Mouse (Mus musculus): ENCODE measurements around the gene Cxcl14. TPM values are rescaled to one million over a fixed set of nuclear protein-coding genes. Genes with fewer than 3 reads are reported as not detected.

The Cxcl14 gene
- polyA plus RNA-seq, 1 experiment from 2014 or later, result 0.59 TPM

DNA sequence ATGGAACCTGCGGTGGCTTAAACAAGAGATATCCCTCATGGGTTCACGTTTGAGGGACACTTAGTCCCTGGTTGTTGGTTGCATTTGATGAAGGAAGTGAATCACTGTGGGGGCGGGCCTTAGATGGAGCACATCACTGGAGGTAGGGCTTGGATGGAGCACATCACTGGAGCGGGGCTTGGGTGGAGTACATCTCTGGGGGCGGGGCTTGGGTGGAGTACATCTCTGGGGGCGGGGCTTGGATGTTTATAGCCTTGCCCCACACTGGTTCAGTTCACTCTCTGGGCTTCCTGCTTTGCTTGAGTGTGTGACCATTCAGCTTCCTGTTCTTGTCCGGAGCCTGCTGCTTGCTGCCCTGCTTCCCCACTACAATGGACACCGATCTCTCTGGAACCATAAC is 37.9 kb upstream of the Cxcl14 start:
- Histone ChIP-seq H3K27ac (replicated peaks in 1 of 2; ENCODE audit: control insufficient read depth in 1 of 2, insufficient read depth in 1 of 2, low read depth in 2 of 2, low read length in 2 of 2) (no peak overlapping the region), H3K4me2 (ENCODE audit: low read length) (no peak overlapping the region), H3K27me3 (ENCODE audit: control insufficient read depth, insufficient read depth, low read length) (no peaks in the 10 kb centered on the region), H3K36me3 (ENCODE audit: control insufficient read depth, insufficient read depth, low read length) (no peaks in the 10 kb centered on the region), H3K9ac (ENCODE audit: low read length) (no peak overlapping the region), H3K4me3 (ENCODE audit: control insufficient read depth in 1 of 2, insufficient read depth in 1 of 2, low read depth in 1 of 2, low read length in 2 of 2) (no peak overlapping the region), H3K9me3 (ENCODE audit: control insufficient read depth, low read length) (no peaks in the 10 kb centered on the region), H3K4me1 (ENCODE audit: control insufficient read depth in 2 of 2, insufficient read depth in 2 of 2, low read length in 2 of 2) (peaks cover 7 to 15% of the 10 kb centered on the region in 2 experiments)
- WGBS, result 81% methylated on average over 8 of the region's 8 CpGs
- no peak for ATAC-seq (ENCODE audit: insufficient number of reproducible peaks, insufficient read depth, low FRiP score, low read depth)

DNA sequence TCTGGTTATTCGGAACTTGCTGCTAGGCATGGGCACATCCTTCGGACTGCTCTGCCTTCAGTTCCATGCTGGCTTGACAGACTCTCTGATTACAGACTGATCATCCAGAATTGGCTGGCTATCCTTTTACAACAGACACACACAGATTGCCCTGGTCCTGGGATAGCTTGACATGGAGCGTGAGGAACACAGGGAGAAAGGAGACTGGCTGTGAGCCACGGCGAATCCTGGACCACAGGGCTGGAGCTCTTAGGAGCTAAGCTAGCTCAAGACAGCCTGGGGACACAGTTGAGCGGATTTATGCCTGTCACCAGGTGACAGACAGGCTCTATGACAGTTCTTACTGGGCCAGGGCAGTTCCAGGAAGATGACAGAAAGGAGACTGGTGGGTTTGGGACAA is 36.0 kb upstream of the Cxcl14 start:
- H3K4me1 ChIP-seq (ENCODE audit: control insufficient read depth in 2 of 2, insufficient read depth in 2 of 2, low read length in 2 of 2), result peaks cover 5 to 11% of the 10 kb centered on the region in 2 experiments
- no peak for ATAC-seq (ENCODE audit: insufficient number of reproducible peaks, insufficient read depth, low FRiP score, low read depth)
- 70% methylated on average over 6 of the region's 6 CpGs for WGBS

DNA sequence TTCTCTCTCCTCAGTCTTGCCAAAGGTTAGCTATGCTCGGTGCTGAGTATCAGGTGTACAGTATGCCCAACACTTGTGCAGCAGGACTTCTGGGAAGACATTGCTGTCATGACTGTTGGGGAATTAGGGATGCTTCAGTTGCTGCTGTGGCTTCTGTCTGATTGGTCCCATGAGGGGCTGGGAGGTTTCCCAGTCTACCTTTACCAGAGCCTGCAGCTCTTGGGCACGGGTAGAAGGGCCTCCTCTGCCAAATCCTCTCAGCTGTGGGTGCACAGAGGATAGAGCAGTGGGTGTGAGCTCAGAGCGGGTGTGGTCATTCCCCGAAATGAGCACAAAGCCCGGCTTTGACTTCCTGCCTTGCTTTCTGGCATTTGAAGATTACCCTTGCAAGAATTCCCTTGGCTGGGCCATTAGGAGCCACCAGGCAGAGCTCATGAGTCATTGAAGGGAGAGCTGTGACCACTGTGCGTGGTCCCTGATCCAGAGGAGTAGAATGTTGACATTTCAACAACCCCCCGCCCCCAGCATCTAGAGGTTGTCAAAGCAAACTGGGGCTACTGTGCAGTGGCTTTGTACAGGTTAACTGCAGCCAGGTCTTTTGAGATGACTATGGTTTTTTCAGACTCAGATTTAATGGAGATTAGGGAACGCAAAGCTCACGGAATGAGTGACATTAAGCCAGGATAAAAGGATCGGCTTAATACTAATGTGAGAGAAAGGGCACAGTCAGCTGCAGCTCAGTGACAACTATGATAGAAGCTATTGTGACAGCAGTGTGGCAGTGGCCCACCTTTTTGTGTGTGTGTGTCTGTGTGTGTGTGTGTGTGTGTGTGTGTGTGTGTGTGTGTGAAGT is 34.5 kb upstream of the Cxcl14 start:
- H3K9me3 ChIP-seq (ENCODE audit: control insufficient read depth, low read length), result no peaks in the 10 kb centered on the region
- H3K36me3 ChIP-seq (ENCODE audit: control insufficient read depth, insufficient read depth, low read length), result no peaks in the 10 kb centered on the region
- H3K9ac ChIP-seq (ENCODE audit: low read length), result no peak overlapping the region
- no peak overlapping the region for H3K4me2 ChIP-seq (ENCODE audit: low read length)
- no peak overlapping the region for H3K4me3 ChIP-seq (ENCODE audit: control insufficient read depth in 1 of 2, insufficient read depth in 1 of 2, low read depth in 1 of 2, low read length in 2 of 2)
- H3K27me3 ChIP-seq (ENCODE audit: control insufficient read depth, insufficient read depth, low read length), result no peaks in the 10 kb centered on the region
- no peak for ATAC-seq (ENCODE audit: insufficient number of reproducible peaks, insufficient read depth, low FRiP score, low read depth)
- 63% methylated on average over 10 of the region's 10 CpGs for whole genome bisulfite sequencing
- H3K27ac ChIP-seq (replicated peaks in 1 of 2; ENCODE audit: control insufficient read depth in 1 of 2, insufficient read depth in 1 of 2, low read depth in 2 of 2, low read length in 2 of 2), result no peak overlapping the region
- peaks cover 2 to 8% of the 10 kb centered on the region in 2 experiments; a peak in 3 of 4 replicates for H3K4me1 ChIP-seq (ENCODE audit: control insufficient read depth in 2 of 2, insufficient read depth in 2 of 2, low read length in 2 of 2)

More for the DNA sequence above, 36.0 kb upstream of the Cxcl14 start:
- Histone ChIP-seq H3K36me3 (ENCODE audit: control insufficient read depth, insufficient read depth, low read length) (no peaks in the 10 kb centered on the region), H3K4me3 (ENCODE audit: control insufficient read depth in 1 of 2, insufficient read depth in 1 of 2, low read depth in 1 of 2, low read length in 2 of 2) (no peak overlapping the region), H3K4me2 (ENCODE audit: low read length) (no peak overlapping the region), H3K27me3 (ENCODE audit: control insufficient read depth, insufficient read depth, low read length) (no peaks in the 10 kb centered on the region), H3K27ac (replicated peaks in 1 of 2; ENCODE audit: control insufficient read depth in 1 of 2, insufficient read depth in 1 of 2, low read depth in 2 of 2, low read length in 2 of 2) (no peak overlapping the region), H3K9me3 (ENCODE audit: control insufficient read depth, low read length) (no peaks in the 10 kb centered on the region), H3K9ac (ENCODE audit: low read length) (no peak overlapping the region)

DNA sequence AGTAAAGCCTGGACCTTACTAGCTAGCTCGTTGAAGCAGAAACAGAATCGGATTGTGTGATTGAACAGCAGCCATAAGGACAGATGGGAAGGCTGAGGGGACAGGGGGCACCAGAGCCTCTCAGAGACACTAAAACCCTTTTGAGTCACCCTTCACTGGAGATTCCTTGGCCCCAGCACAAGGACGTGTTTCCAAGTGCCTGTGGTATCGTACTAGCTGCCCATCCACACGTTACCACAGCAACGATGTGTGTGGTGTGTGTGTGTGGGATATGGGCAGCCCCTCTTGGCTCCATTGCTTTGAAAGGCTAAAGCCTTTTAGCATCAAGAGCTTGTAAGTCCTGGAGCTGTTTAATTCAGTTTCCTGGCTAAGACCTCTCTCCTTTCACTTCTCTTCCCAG is 33.4 kb upstream of the Cxcl14 start:
- no peak overlapping the region for H3K9ac ChIP-seq (ENCODE audit: low read length)
- H3K4me2 ChIP-seq (ENCODE audit: low read length), result no peak overlapping the region
- 70% methylated on average over 6 of the region's 6 CpGs for WGBS
- no peak overlapping the region for H3K27ac ChIP-seq (replicated peaks in 1 of 2; ENCODE audit: control insufficient read depth in 1 of 2, insufficient read depth in 1 of 2, low read depth in 2 of 2, low read length in 2 of 2)
- peaks cover 0 to 3% of the 10 kb centered on the region in 2 experiments; a peak in 2 of 4 replicates for H3K4me1 ChIP-seq (ENCODE audit: control insufficient read depth in 2 of 2, insufficient read depth in 2 of 2, low read length in 2 of 2)
- ATAC-seq (ENCODE audit: insufficient number of reproducible peaks, insufficient read depth, low FRiP score, low read depth), result no peak
- no peaks in the 10 kb centered on the region for H3K27me3 ChIP-seq (ENCODE audit: control insufficient read depth, insufficient read depth, low read length)
- no peaks in the 10 kb centered on the region for H3K9me3 ChIP-seq (ENCODE audit: control insufficient read depth, low read length)
- no peaks in the 10 kb centered on the region for H3K36me3 ChIP-seq (ENCODE audit: control insufficient read depth, insufficient read depth, low read length)
- H3K4me3 ChIP-seq (ENCODE audit: control insufficient read depth in 1 of 2, insufficient read depth in 1 of 2, low read depth in 1 of 2, low read length in 2 of 2), result no peak overlapping the region

DNA sequence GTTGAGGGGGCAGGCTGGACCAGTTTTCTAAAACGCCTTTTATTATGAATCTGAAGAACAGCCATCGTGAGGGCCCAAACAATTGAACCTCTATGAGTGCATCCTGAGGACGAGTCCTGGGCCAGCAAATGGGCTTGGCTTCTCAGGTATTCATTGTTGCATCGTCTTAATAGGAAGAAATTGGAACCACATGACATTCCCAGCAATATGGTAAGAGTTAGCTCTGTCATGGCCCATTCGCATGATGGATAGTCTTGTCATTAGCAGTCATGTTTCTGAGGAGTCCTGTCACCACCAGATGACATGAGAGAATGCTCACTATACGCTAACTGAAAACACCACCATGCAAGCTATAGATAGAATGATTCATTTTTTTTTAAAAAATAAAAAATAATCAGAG is 32.8 kb upstream of the Cxcl14 start:
- H3K36me3 ChIP-seq (ENCODE audit: control insufficient read depth, insufficient read depth, low read length), result no peaks in the 10 kb centered on the region
- H3K4me1 ChIP-seq (ENCODE audit: control insufficient read depth in 2 of 2, insufficient read depth in 2 of 2, low read length in 2 of 2), result no peaks in the 10 kb centered on the region
- no peak overlapping the region for H3K4me2 ChIP-seq (ENCODE audit: low read length)
- H3K27me3 ChIP-seq (ENCODE audit: control insufficient read depth, insufficient read depth, low read length), result no peaks in the 10 kb centered on the region
- 87% methylated on average over 6 of the region's 6 CpGs for WGBS
- no peak for ATAC-seq (ENCODE audit: insufficient number of reproducible peaks, insufficient read depth, low FRiP score, low read depth)
- no peak overlapping the region for H3K27ac ChIP-seq (replicated peaks in 1 of 2; ENCODE audit: control insufficient read depth in 1 of 2, insufficient read depth in 1 of 2, low read depth in 2 of 2, low read length in 2 of 2)
- H3K4me3 ChIP-seq (ENCODE audit: control insufficient read depth in 1 of 2, insufficient read depth in 1 of 2, low read depth in 1 of 2, low read length in 2 of 2), result no peak overlapping the region
- H3K9me3 ChIP-seq (ENCODE audit: control insufficient read depth, low read length), result no peaks in the 10 kb centered on the region
- no peak overlapping the region for H3K9ac ChIP-seq (ENCODE audit: low read length)

DNA sequence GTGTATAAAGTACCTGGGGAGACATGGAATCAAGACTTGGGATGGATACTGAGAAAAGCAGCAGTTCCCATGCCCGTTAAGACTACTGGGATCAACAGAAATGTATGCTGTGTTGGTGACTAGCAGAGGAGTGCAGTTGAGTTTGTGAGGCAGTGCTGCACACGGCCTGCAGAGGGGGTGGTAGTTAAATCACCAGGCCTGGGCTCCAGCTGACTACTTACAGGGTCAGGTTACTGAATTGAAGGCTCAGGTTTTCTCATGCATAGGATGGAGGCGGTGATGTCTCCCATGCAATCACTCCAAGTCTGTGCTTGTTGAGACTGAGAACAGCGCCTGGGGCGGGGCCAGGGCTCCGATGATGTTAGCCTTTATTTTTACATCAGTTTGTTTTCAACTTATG is 31.4 kb upstream of the Cxcl14 start:
- Histone ChIP-seq H3K9me3 (ENCODE audit: control insufficient read depth, low read length) (no peaks in the 10 kb centered on the region), H3K27ac (replicated peaks in 1 of 2; ENCODE audit: control insufficient read depth in 1 of 2, insufficient read depth in 1 of 2, low read depth in 2 of 2, low read length in 2 of 2) (no peak overlapping the region), H3K4me3 (ENCODE audit: control insufficient read depth in 1 of 2, insufficient read depth in 1 of 2, low read depth in 1 of 2, low read length in 2 of 2) (no peak overlapping the region), H3K36me3 (ENCODE audit: control insufficient read depth, insufficient read depth, low read length) (no peaks in the 10 kb centered on the region), H3K27me3 (ENCODE audit: control insufficient read depth, insufficient read depth, low read length) (no peaks in the 10 kb centered on the region), H3K4me2 (ENCODE audit: low read length) (no peak overlapping the region), H3K4me1 (ENCODE audit: control insufficient read depth in 2 of 2, insufficient read depth in 2 of 2, low read length in 2 of 2) (no peaks in the 10 kb centered on the region), H3K9ac (ENCODE audit: low read length) (no peak overlapping the region)
- WGBS, result 22% methylated on average over 6 of the region's 6 CpGs
- ATAC-seq (ENCODE audit: insufficient number of reproducible peaks, insufficient read depth, low FRiP score, low read depth), result no peak

DNA sequence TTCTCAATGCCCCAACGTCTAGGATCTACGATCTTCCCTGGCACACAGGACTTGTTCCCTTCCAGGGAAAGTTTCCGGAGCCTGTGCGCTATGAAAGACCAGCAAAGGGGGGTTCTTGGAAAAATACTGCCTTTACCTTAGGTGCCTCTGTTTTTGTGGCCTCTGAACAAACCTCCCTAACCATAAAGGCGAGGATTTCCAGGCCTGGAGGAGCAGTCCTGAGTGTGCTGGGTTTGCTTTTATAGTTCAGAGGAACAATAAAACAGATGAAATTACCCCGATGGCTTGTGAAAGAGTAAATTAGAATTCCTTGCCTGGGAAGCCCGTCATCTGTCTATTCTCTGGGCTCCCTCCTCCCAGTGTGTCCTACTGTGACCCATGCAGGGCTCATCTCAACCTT is 25.3 kb upstream of the Cxcl14 start:
- ATAC-seq (ENCODE audit: insufficient number of reproducible peaks, insufficient read depth, low FRiP score, low read depth), result no peak
- peaks cover 0 to 3% of the 10 kb centered on the region in 2 experiments; a peak in 1 of 4 replicates for H3K4me1 ChIP-seq (ENCODE audit: control insufficient read depth in 2 of 2, insufficient read depth in 2 of 2, low read length in 2 of 2)
- no peaks in the 10 kb centered on the region for H3K9me3 ChIP-seq (ENCODE audit: control insufficient read depth, low read length)
- no peak overlapping the region for H3K4me3 ChIP-seq (ENCODE audit: control insufficient read depth in 1 of 2, insufficient read depth in 1 of 2, low read depth in 1 of 2, low read length in 2 of 2)
- no peaks in the 10 kb centered on the region for H3K27me3 ChIP-seq (ENCODE audit: control insufficient read depth, insufficient read depth, low read length)
- H3K4me2 ChIP-seq (ENCODE audit: low read length), result no peak overlapping the region
- no peaks in the 10 kb centered on the region for H3K36me3 ChIP-seq (ENCODE audit: control insufficient read depth, insufficient read depth, low read length)
- H3K27ac ChIP-seq (replicated peaks in 1 of 2; ENCODE audit: control insufficient read depth in 1 of 2, insufficient read depth in 1 of 2, low read depth in 2 of 2, low read length in 2 of 2), result no peak overlapping the region
- no peak overlapping the region for H3K9ac ChIP-seq (ENCODE audit: low read length)
- 88% methylated on average over 7 of the region's 7 CpGs for WGBS

DNA sequence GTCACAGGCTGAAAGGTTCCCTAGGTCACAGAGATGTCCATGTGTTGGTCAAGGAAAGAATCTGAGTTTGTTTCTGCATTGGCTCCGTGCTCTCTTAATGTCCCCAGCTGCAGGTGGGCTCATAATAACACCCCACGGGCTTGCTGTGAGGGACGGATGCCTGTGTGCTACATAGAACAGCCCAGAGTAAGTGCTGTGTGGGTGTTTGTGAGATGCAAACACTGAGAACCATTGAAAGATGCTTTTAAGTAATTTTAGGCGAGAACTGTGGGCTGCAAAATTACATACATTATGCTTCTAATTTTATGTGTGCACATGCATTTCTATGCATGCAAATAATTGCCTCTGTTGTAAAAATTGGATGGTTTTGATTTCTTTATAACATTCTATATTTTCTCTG is 20.6 kb upstream of the Cxcl14 start:
- Histone ChIP-seq H3K4me1 (ENCODE audit: control insufficient read depth in 2 of 2, insufficient read depth in 2 of 2, low read length in 2 of 2) (peaks cover 3 to 6% of the 10 kb centered on the region in 2 experiments; a peak in 2 of 4 replicates), H3K36me3 (ENCODE audit: control insufficient read depth, insufficient read depth, low read length) (no peaks in the 10 kb centered on the region), H3K9me3 (ENCODE audit: control insufficient read depth, low read length) (no peaks in the 10 kb centered on the region), H3K4me3 (ENCODE audit: control insufficient read depth in 1 of 2, insufficient read depth in 1 of 2, low read depth in 1 of 2, low read length in 2 of 2) (no peak overlapping the region), H3K4me2 (ENCODE audit: low read length) (no peak overlapping the region), H3K27ac (replicated peaks in 1 of 2; ENCODE audit: control insufficient read depth in 1 of 2, insufficient read depth in 1 of 2, low read depth in 2 of 2, low read length in 2 of 2) (no peak overlapping the region), H3K27me3 (ENCODE audit: control insufficient read depth, insufficient read depth, low read length) (no peaks in the 10 kb centered on the region; the same call in 1 of the 2 replicates), H3K9ac (ENCODE audit: low read length) (no peak overlapping the region)
- ATAC-seq (ENCODE audit: insufficient number of reproducible peaks, insufficient read depth, low FRiP score, low read depth), result no peak
- 78% methylated on average over 4 of the region's 4 CpGs for WGBS
